Mouse (Mus musculus) hindbrain, postnatal 0 days (tissue): ENCODE measurements around the gene Ccnjl. TPM values are rescaled to one million over a fixed set of nuclear protein-coding genes. Genes with fewer than 3 reads are reported as not detected.
A peak's percentile ranks its signal among the peaks of the same experiment; 100 is the strongest.

Experiments used
- ATAC-seq: fragments of 200-750 bp; cut with Nextera tagmentation; 2 replicates; pipeline ENCODE4 v1.8.0; 2017; ENCODE audit warnings: mild to moderate bottlenecking, moderate TSS enrichment, moderate library complexity
- DNase-seq: peaks from one replicate; pipeline ENCODE4 v3.0.0-alpha.2; 2015; ENCODE audit warnings: low spot score
- H3K27ac ChIP-seq: fragments of 300-500 bp; sonication (generic); 2 replicates; pipeline ENCODE4 v1.5.1; 2014; ENCODE audit warnings: mild to moderate bottlenecking
- H3K27me3 ChIP-seq: fragments of 300-500 bp; sonication (generic); 2 replicates; pipeline ENCODE4 v1.6.1; 2014; ENCODE audit warnings: low read length, mixed read lengths; ENCODE audit not compliant: insufficient read depth
- H3K36me3 ChIP-seq: fragments of 300-500 bp; sonication (generic); 2 replicates; pipeline ENCODE4 v1.6.1; 2014; ENCODE audit warnings: low read length, mixed read lengths; ENCODE audit not compliant: insufficient read depth
- H3K4me1 ChIP-seq: fragments of 300-500 bp; sonication (generic); 2 replicates; pipeline ENCODE4 v1.6.1; 2014; ENCODE audit warnings: antibody characterized with exemption, low read length, mixed read lengths; ENCODE audit not compliant: insufficient read depth
- H3K4me2 ChIP-seq: fragments of 300-500 bp; sonication (generic); 2 replicates; pipeline ENCODE4 v1.6.1; 2014; ENCODE audit warnings: low read depth, mild to moderate bottlenecking, low read length, moderate library complexity, mixed read lengths
- H3K4me3 ChIP-seq: fragments of 300-500 bp; sonication (generic); 2 replicates; pipeline ENCODE4 v1.5.1; 2014; ENCODE audit warnings: low read length
- H3K9ac ChIP-seq: fragments of 300-500 bp; sonication (generic); replicated peaks from 2 replicates; pipeline ENCODE4 v1.6.1; 2014; ENCODE audit warnings: mild to moderate bottlenecking, low read length, moderate library complexity, mixed read lengths
- H3K9me3 ChIP-seq: fragments of 300-500 bp; sonication (generic); 2 replicates; pipeline ENCODE4 v1.6.1; 2016; ENCODE audit warnings: low read length, mixed read lengths
- CTCF ChIP-seq: IDR thresholded peaks from 2 replicates; pipeline ENCODE4 v1.5.1; 2016; ENCODE audit warnings: antibody characterized with exemption, control low read depth, low read depth
- WGBS: fragments of 180-500 bp; shearing (Covaris S2); extraction: QIAGEN DNeasy Blood & Tissue Kit; methylation state at CpG from one replicate; pipeline ENCODE4 v1.1.7; 2014; 5-methylcytosine and 5-hydroxymethylcytosine counted together
- polyA plus RNA-seq: library from polyadenylated mRNA; unstranded; fragments of >200 nt; fragmentation: Nextera tagmentation; extraction: Ambion mirVana; gene quantifications from 2 replicates; pipeline ENCODE4 v1.2.1, GENCODE M21; 2015
- total RNA-seq: library from RNA; depleted of rRNA; stranded (reverse); fragments of >200 nt; gene quantifications from 2 replicates; pipeline ENCODE4 v1.2.3, GENCODE M21; 2014

Gene Ccnjl
- total and polyA plus RNA-seq, 2 experiments from 2014 or later = 2.4 to 5.5 TPM

DNA sequence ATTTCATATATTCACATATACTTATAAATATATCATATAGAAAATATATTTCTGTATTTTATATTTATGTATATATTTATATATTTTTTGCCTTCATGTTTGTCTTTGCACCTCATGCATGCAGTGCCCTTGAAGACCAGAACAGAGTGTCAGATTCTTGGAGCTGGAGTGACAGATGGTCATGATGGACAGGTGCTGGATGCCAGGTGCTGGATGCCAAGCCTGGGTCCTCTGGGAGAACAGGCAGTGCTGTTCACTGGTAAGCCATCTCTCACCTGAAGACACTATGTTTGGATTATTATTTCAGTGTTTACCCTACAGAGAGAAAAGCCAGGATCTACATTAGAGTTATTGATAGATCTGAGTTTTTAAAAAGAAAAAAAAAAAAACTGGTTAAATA, 9.8 kb upstream of the Ccnjl start:
- DNase-seq = peak; percentile 58
- H3K36me3 ChIP-seq = no peaks in the 10 kb centered on the region
- TF ChIP-seq CTCF = no peak
- no peaks in the 10 kb centered on the region for H3K4me1 ChIP-seq
- no peaks in the 10 kb centered on the region for H3K27me3 ChIP-seq
- H3K9ac ChIP-seq = no peak overlapping the region
- H3K9me3 ChIP-seq = no peaks in the 10 kb centered on the region
- H3K27ac ChIP-seq = no peak overlapping the region
- H3K4me2 ChIP-seq = no peak overlapping the region
- H3K4me3 ChIP-seq = no peak overlapping the region
- no peak for ATAC-seq

GRCm38 (mm10) chr11:43520521-43520920, 8.1 kb upstream of the Ccnjl start:
- ATAC-seq (no peak), DNase-seq (no peak)
- no peaks in the 10 kb centered on the region for H3K27me3 ChIP-seq
- H3K36me3 ChIP-seq = no peaks in the 10 kb centered on the region
- H3K27ac ChIP-seq = no peak overlapping the region
- H3K4me3 ChIP-seq = no peak overlapping the region
- 84% methylated on average over 3 of the region's 3 CpGs for WGBS
- H3K4me1 ChIP-seq = no peaks in the 10 kb centered on the region
- H3K9ac ChIP-seq = no peak overlapping the region
- no peak overlapping the region for H3K4me2 ChIP-seq
- TF ChIP-seq CTCF = no peak
- no peaks in the 10 kb centered on the region for H3K9me3 ChIP-seq

- H3K9me3 ChIP-seq = no peaks in the 10 kb centered on the region
- peak overlapping the region; percentile 88 for H3K4me3 ChIP-seq
- ATAC-seq (peak; percentile 19; the same call in 1 of the 2 replicates), DNase-seq (peak; percentile 51)
- peak overlapping the region; percentile 71 for H3K9ac ChIP-seq
- H3K4me2 ChIP-seq = peak overlapping the region; percentile 95
- no peaks in the 10 kb centered on the region for H3K4me1 ChIP-seq
- TF ChIP-seq CTCF = peak; percentile 55
- H3K27ac ChIP-seq = peak overlapping the region; percentile 67
- no peaks in the 10 kb centered on the region for H3K36me3 ChIP-seq
- WGBS = under 1% methylated on average over 25 of the region's 25 CpGs
- H3K27me3 ChIP-seq = no peaks in the 10 kb centered on the region
Observed at GRCm38 (mm10) chr11:43528078-43528682, 404 bp upstream of the Ccnjl start.

GRCm38 (mm10) chr11:43530043-43530442, 1.5 kb downstream of the Ccnjl start:
- WGBS = 31% methylated on average over 3 of the region's 3 CpGs
- H3K27me3 ChIP-seq = no peaks in the 10 kb centered on the region
- H3K4me1 ChIP-seq = no peaks in the 10 kb centered on the region
- no peaks in the 10 kb centered on the region for H3K9me3 ChIP-seq
- TF ChIP-seq CTCF = no peak
- H3K36me3 ChIP-seq = no peaks in the 10 kb centered on the region
- H3K9ac ChIP-seq = no peak overlapping the region
- H3K27ac ChIP-seq = no peak overlapping the region
- H3K4me3 ChIP-seq = peak overlapping the region; percentile 88; the same call in 1 of the 2 replicates
- no peak for DNase-seq
- peak overlapping the region; percentile 95 for H3K4me2 ChIP-seq
- no peak for ATAC-seq

DNA sequence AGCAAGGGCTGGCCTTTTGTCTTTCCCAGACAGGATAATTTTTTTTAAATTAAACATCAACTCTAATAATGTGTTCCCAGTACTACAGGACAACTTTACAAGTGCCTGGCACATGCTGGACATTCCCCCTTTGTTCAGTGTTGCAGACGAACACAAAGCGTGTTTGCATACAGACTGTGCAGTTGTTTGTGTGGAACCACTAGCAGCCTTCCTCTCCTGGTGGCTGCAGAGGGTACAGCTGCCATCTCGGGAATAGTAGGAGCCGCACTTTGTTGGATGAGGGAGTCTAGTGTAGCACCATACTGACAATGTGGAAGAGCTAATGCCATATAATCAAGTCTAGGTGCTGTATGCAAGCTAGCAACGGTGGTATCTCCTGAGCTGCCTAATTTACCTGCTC, 3.0 kb downstream of the Ccnjl start:
- no peaks in the 10 kb centered on the region for H3K36me3 ChIP-seq
- WGBS = 43% methylated on average over 5 of the region's 5 CpGs
- no peaks in the 10 kb centered on the region for H3K4me1 ChIP-seq
- no peaks in the 10 kb centered on the region for H3K9me3 ChIP-seq
- peak; percentile 43 for DNase-seq
- H3K27me3 ChIP-seq = no peaks in the 10 kb centered on the region
- peak; percentile 39; the same call in 1 of the 2 replicates for ATAC-seq
- no peak overlapping the region for H3K9ac ChIP-seq
- no peak overlapping the region for H3K4me2 ChIP-seq
- H3K4me3 ChIP-seq = no peak overlapping the region
- no peak overlapping the region for H3K27ac ChIP-seq
- peak; percentile 72 for TF ChIP-seq CTCF

DNA sequence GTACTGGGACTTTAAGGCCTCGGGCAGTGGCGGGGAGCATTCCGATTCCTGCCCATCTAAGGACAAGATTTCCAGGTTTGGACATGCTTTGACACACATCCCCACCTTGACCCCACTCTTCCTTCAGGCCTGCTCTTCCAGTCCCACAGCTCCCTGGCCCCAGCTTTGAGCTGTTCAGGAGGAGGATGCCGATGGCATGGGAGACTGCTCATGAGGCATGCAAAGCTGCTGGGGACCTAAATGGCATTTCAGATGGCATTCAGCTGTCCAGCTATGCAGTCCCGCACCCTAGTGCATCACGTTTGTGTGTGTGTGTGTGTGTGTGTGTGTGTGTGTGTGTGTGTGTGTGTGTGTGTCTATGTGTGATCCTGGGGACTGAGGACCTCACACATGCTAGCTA, 8.5 kb downstream of the Ccnjl start:
- ATAC-seq (no peak), DNase-seq (no peak)
- Histone ChIP-seq H3K4me3 (no peak overlapping the region), H3K4me1 (peaks cover 3% of the 10 kb centered on the region; the same call in 1 of the 2 replicates), H3K9ac (no peak overlapping the region), H3K36me3 (no peaks in the 10 kb centered on the region), H3K27ac (no peak overlapping the region), H3K4me2 (no peak overlapping the region), H3K9me3 (no peaks in the 10 kb centered on the region), H3K27me3 (no peaks in the 10 kb centered on the region)
- no peak for TF ChIP-seq CTCF
- WGBS = 78% methylated on average over 6 of the region's 6 CpGs

GRCm38 (mm10) chr11:43539863-43540262, 11.3 kb downstream of the Ccnjl start:
- ATAC-seq = no peak
- peak; percentile 38 for DNase-seq
- peaks cover 3% of the 10 kb centered on the region; the same call in 1 of the 2 replicates for H3K4me1 ChIP-seq

More at GRCm38 (mm10) chr11:43539863-43540262, 11.3 kb downstream of the Ccnjl start:
- Histone ChIP-seq H3K4me2 (no peak overlapping the region), H3K4me3 (no peak overlapping the region), H3K9me3 (no peaks in the 10 kb centered on the region), H3K9ac (no peak overlapping the region), H3K36me3 (no peaks in the 10 kb centered on the region), H3K27me3 (no peaks in the 10 kb centered on the region), H3K27ac (no peak overlapping the region)
- TF ChIP-seq CTCF = no peak
- 34% methylated on average over 6 of the region's 6 CpGs for WGBS
